Mouse (Mus musculus): ENCODE results near the gene Zfp446. TPM values are rescaled to one million over a fixed set of nuclear protein-coding genes. Genes with fewer than 3 reads are reported as not detected.

Zfp446 gene
- total and polyA plus RNA-seq, 3 experiments: 7.8 to 12.9 (median 12.8) TPM

DNA sequence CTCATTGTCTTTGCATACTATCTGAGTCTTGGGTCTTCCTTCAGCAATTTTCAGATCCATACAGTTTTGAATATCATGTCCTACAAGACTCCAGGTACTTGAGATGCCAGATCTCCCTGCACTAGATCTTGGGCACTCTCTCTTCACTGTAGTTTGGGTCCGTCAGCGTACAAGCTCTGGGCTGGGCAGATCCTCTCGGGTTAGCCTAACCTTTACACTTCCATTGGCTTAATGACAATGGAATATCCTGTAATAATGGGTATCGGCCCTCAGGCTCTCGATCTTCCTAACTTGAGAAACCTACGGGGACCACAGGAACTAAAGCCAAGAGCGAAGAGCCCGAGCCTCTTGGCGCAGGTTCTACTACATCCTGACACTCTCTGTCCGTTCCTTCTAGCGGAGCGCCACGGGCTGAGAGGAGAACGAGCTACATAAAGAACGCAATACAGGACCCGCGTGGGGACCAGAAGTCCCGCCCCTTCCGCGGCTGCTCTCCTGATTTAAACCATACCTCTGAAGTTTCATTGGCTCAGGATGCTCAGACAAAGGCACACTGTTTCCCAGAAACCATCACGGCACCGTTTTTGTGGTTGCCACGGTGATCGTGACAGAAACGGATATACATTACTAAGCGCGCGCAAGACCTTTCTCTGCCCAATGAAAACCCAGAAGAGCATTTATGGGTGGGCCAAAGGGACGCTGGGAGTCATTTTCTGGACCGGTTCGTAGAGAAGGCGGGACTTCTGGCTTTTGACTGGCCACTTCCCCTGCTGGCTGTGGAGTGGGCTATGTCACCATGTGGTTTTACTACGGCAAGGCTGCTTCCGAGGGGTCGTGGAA is 28.4 kb upstream of the Zfp446 start:
- H3K4me3 ChIP-seq (replicated peaks in 1 of 3; ENCODE audit: low read depth in 2 of 3, low read length in 2 of 3, poor library complexity in 1 of 3): peak overlapping the region; percentile 67 to 87 (median 78)
- dilution Hi-C loops (cut with MboI; ENCODE audit: extremely low pct_ligation_motif_present, extremely low pct_unique_long_range_greater_than_20kb, low sequenced_read_pairs) (no loop called here), in situ Hi-C loops (cut with MboI; ENCODE audit: low pct_ligation_motif_present, low pct_unique_long_range_greater_than_20kb, low sequenced_read_pairs) (no loop called here)
- no peaks in the 10 kb centered on the region for H3K79me2 ChIP-seq (replicated peaks; ENCODE audit: control insufficient read depth, extremely low read depth, insufficient read depth, poor library complexity, severe bottlenecking)
- H3K9me3 ChIP-seq (replicated peaks; ENCODE audit: low read length): no peaks in the 10 kb centered on the region
- no peak for TF ChIP-seq MAFK (IDR thresholded peaks at IDR 0.05; ENCODE audit: insufficient replicate concordance, low read length)
- no peak for TF ChIP-seq MAZ (IDR thresholded peaks at IDR 0.05; ENCODE audit: low read depth, low read length)
- TF ChIP-seq JUN (IDR thresholded peaks at IDR 0.05; ENCODE audit: insufficient read depth, low read depth, low read length): no peak
- no peak for TF ChIP-seq USF2 (conservative IDR thresholded peaks at IDR 0.05; ENCODE audit: low read depth, low read length)
- no peak; the same call in 1 of the 2 replicates for TF ChIP-seq IRF4 (IDR thresholded peaks at IDR 0.05; ENCODE audit: low read depth, low read length)
- TF ChIP-seq MYC (IDR thresholded peaks at IDR 0.05; ENCODE audit: low read depth, low read length): peak; percentile 88; the same call in 1 of the 2 replicates
- no peak for TF ChIP-seq CTCF (conservative IDR thresholded peaks at IDR 0.05 in 1 of 2, IDR thresholded peaks at IDR 0.05 in 1 of 2; ENCODE audit: low read depth in 2 of 2, low read length in 2 of 2)
- peak; percentile 82 for TF ChIP-seq NELFE (IDR thresholded peaks at IDR 0.05; ENCODE audit: low read depth, low read length)
- TF ChIP-seq HCFC1 (IDR thresholded peaks at IDR 0.05; ENCODE audit: low read depth, low read length): peak; percentile 77
- peak; percentile 51; the same call in 1 of the 2 replicates for TF ChIP-seq TCF12 (IDR thresholded peaks at IDR 0.05; ENCODE audit: low read depth, low read length)
- TF ChIP-seq BHLHE40 (IDR thresholded peaks at IDR 0.05; ENCODE audit: low read depth, low read length): no peak
- TF ChIP-seq JUND (conservative IDR thresholded peaks at IDR 0.05; ENCODE audit: low read depth, low read length): no peak
- TF ChIP-seq USF1 (IDR thresholded peaks at IDR 0.05; ENCODE audit: low read depth, low read length): no peak
- TF ChIP-seq ELF1 (IDR thresholded peaks at IDR 0.05; ENCODE audit: low read depth, low read length): peak; percentile 67
- peak; percentile 89 for TF ChIP-seq POLR2A (IDR thresholded peaks at IDR 0.05; ENCODE audit: low read depth, low read length)
- TF ChIP-seq SIN3A (IDR thresholded peaks at IDR 0.05; ENCODE audit: low read length): peak; percentile 93
- TF ChIP-seq RCOR1 (conservative IDR thresholded peaks at IDR 0.05; ENCODE audit: low read depth, low read length): no peak
- TF ChIP-seq E2F4 (IDR thresholded peaks at IDR 0.05; ENCODE audit: insufficient replicate concordance, low read depth, low read length): peak; percentile 91; the same call in 1 of the 2 replicates
- no peak for TF ChIP-seq SMC3 (IDR thresholded peaks at IDR 0.05; ENCODE audit: low read depth, low read length)
- peak; percentile 50; the same call in 1 of the 2 replicates for TF ChIP-seq KAT2A (IDR thresholded peaks at IDR 0.05; ENCODE audit: insufficient replicate concordance, low read length)
- no peak for TF ChIP-seq PAX5 (IDR thresholded peaks at IDR 0.05; ENCODE audit: low read length)
- no peak for TF ChIP-seq UBTF (IDR thresholded peaks at IDR 0.05; ENCODE audit: low read depth, low read length)
- TF ChIP-seq ETS1 (conservative IDR thresholded peaks at IDR 0.05; ENCODE audit: low read depth, low read length): no peak
- TF ChIP-seq MAX (IDR thresholded peaks at IDR 0.05; ENCODE audit: low read length): peak; percentile 76
- 0 out of 2 replicates have a peak, but pooled peaks have one; percentile 39 for TF ChIP-seq POLR2AphosphoS2 (IDR thresholded peaks at IDR 0.05; ENCODE audit: low read depth, low read length)
- TF ChIP-seq GABPA (IDR thresholded peaks at IDR 0.05; ENCODE audit: insufficient replicate concordance, low read depth, low read length): no peak
- TF ChIP-seq RAD21 (IDR thresholded peaks at IDR 0.05; ENCODE audit: low read depth, low read length): no peak
- TF ChIP-seq MXI1 (IDR thresholded peaks at IDR 0.05; ENCODE audit: low read depth, low read length): peak; percentile 92
- TF ChIP-seq ZKSCAN1 (IDR thresholded peaks at IDR 0.05; ENCODE audit: borderline replicate concordance, low read depth, low read length): no peak
- TF ChIP-seq EP300 (IDR thresholded peaks at IDR 0.05; ENCODE audit: low read length): no peak
- TF ChIP-seq MEF2A (IDR thresholded peaks at IDR 0.05; ENCODE audit: borderline replicate concordance, low read depth, low read length): no peak
- TF ChIP-seq ZC3H11A (IDR thresholded peaks at IDR 0.05; ENCODE audit: low read depth, low read length): no peak
- TF ChIP-seq TBP (conservative IDR thresholded peaks at IDR 0.05; ENCODE audit: low read depth, low read length): peak; percentile 63
- TF ChIP-seq NRF1 (IDR thresholded peaks at IDR 0.05; ENCODE audit: low read depth, low read length): peak; percentile 72
- TF ChIP-seq CHD2 (IDR thresholded peaks at IDR 0.05; ENCODE audit: low read length): peak; percentile 35; the same call in 1 of the 2 replicates
- TF ChIP-seq CHD1 (IDR thresholded peaks at IDR 0.05; ENCODE audit: low read depth, low read length): no peak
- TF ChIP-seq ZMIZ1 (IDR thresholded peaks at IDR 0.05; ENCODE audit: low read depth, low read length): peak; percentile 69; the same call in 1 of the 2 replicates
- no peak for TF ChIP-seq ZNF384 (IDR thresholded peaks at IDR 0.05; ENCODE audit: low read depth, low read length)
- no peaks in the 10 kb centered on the region for H3K36me3 ChIP-seq (replicated peaks in 1 of 2; ENCODE audit: control insufficient read depth in 1 of 2, insufficient read depth in 1 of 2, low read length in 1 of 2)
- H3K4me1 ChIP-seq (ENCODE audit: control insufficient read depth in 1 of 2, insufficient read depth in 2 of 2): peaks cover 0 to 29% of the 10 kb centered on the region in 2 experiments; a peak in 3 of 4 replicates
- DNase-seq (ENCODE audit: extremely low read depth): peak; percentile 99
- H3K27ac ChIP-seq (ENCODE audit: insufficient read depth, low read depth): peak overlapping the region; percentile 33
- H3K9ac ChIP-seq (ENCODE audit: insufficient read depth, low read depth): peak overlapping the region; percentile 88
- no peaks in the 10 kb centered on the region for H3K27me3 ChIP-seq (replicated peaks)
- H3K4me2 ChIP-seq (ENCODE audit: insufficient read depth, low read depth, poor library complexity, severe bottlenecking): peak overlapping the region; percentile 96

All from CH12.LX (cell line).